Mouse (Mus musculus): ENCODE measurements at regions not wholly inside any gene's neighbourhood (a gene's known extent, or its start where the extent isn't known, plus 50 kb on each side); places are given as distances from the start of the nearest gene placed in this dataset.

DNA sequence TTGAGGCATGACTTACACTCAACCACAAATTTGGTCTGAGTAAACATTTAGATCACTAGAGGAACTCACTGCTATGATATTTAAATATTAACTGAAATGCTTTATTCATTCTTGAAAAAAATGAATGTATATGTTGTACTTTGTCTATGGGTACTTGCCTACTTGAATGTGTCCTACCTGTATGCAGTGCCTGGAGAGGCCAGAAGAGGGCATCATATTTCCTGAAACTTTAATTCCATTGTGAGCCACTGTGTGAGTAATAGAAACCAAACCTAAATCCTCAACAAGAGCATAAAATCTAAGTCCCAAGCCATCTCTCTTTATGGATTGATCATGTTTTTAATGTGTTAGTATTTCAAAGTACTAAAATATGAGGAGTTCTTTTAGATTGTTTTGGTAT is 1252.4 kb upstream of the Lrrtm3 start:
- TF ChIP-seq CHD2 (IDR thresholded peaks at IDR 0.05; ENCODE audit: low read depth, low read length) (no peak), MAFK (IDR thresholded peaks at IDR 0.05; ENCODE audit: insufficient read depth, low read depth, low read length) (no peak), ZC3H11A (IDR thresholded peaks at IDR 0.05; ENCODE audit: borderline replicate concordance, low read depth, low read length) (no peak), ZNF384 (IDR thresholded peaks at IDR 0.05; ENCODE audit: low read depth, low read length) (no peak), HCFC1 (IDR thresholded peaks at IDR 0.05; ENCODE audit: borderline replicate concordance, insufficient read depth, low read length) (no peak)
